Mouse (Mus musculus) bone marrow, adult 2 months (tissue): Measurements from ENCODE around the gene Papss1.

Source experiments
- CTCF ChIP-seq: fragments of 200-500 bp; IDR thresholded peaks from 2 replicates; pipeline ENCODE4 v1.5.1; 2011; ENCODE audit warnings: low read length, control low read depth; ENCODE audit not compliant: control insufficient read depth, insufficient read depth
- POLR2A ChIP-seq: fragments of 200-500 bp; IDR thresholded peaks from 2 replicates; pipeline ENCODE4 v1.6.1; 2011; ENCODE audit warnings: low read depth, mild to moderate bottlenecking, control low read depth, low read length, borderline replicate concordance; ENCODE audit not compliant: control insufficient read depth

DNA sequence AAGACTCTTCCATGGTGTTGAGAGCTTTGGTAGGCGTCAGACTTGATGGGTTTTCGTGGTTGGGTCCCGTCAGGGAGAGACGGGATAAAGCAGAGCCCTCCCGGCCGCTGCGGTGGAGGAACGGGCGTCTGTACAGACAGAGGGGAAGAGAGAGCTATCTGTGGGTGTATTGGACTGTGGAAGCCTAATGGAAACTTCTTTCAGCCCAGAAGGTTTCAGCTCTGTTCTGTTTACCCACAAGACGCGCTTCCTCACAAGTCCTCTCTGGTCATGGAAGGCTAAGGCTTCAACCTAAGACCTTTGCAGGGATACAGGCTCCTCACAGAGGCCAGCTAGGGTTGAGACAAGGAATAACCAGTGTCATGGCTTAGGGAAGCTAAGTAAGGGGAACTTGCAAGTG is 36.2 kb downstream of the Papss1 start:
- TF ChIP-seq POLR2A (no peak), CTCF (no peak)
